Mouse (Mus musculus) neural tube, embryonic 15.5 days (tissue): Measurements from ENCODE around the gene Catsper4. TPM values are rescaled to one million over a fixed set of nuclear protein-coding genes. Genes with fewer than 3 reads are reported as not detected.

Experiments
- ATAC-seq: fragments of 200-750 bp; cut with Nextera tagmentation; 2 replicates; pipeline ENCODE4 v1.8.0; 2017; ENCODE audit warnings: mild to moderate bottlenecking, moderate TSS enrichment, moderate library complexity; ENCODE audit not compliant: low FRiP score
- H3K27ac ChIP-seq: fragments of 300-500 bp; sonication (generic); replicated peaks from 2 replicates; pipeline ENCODE4 v1.5.1; 2015; ENCODE audit warnings: mild to moderate bottlenecking, inconsistent platforms
- H3K27me3 ChIP-seq: fragments of 300-500 bp; sonication (generic); replicated peaks from 2 replicates; pipeline ENCODE4 v1.6.1; 2015; ENCODE audit warnings: inconsistent platforms
- H3K36me3 ChIP-seq: fragments of 300-500 bp; sonication (generic); 2 replicates; pipeline ENCODE4 v1.6.1; 2015; ENCODE audit warnings: inconsistent platforms
- H3K4me1 ChIP-seq: fragments of 300-500 bp; sonication (generic); 2 replicates; pipeline ENCODE4 v1.6.1; 2015; ENCODE audit warnings: inconsistent platforms
- H3K4me2 ChIP-seq: fragments of 300-500 bp; sonication (generic); 2 replicates; pipeline ENCODE4 v1.6.1; 2015; ENCODE audit warnings: inconsistent platforms, mild to moderate bottlenecking, moderate library complexity
- H3K4me3 ChIP-seq: fragments of 300-500 bp; sonication (generic); replicated peaks from 2 replicates; pipeline ENCODE4 v1.5.1; 2015; ENCODE audit warnings: mild to moderate bottlenecking, inconsistent platforms
- H3K9ac ChIP-seq: fragments of 300-500 bp; sonication (generic); replicated peaks from 2 replicates; pipeline ENCODE4 v1.6.1; 2015; ENCODE audit warnings: mild to moderate bottlenecking, inconsistent platforms
- H3K9me3 ChIP-seq: fragments of 300-500 bp; sonication (generic); replicated peaks from 2 replicates; pipeline ENCODE4 v1.6.1; 2016; ENCODE audit warnings: inconsistent platforms
- WGBS: fragments of 180-500 bp; shearing (Covaris S2); methylation state at CpG from one replicate; pipeline ENCODE4 v1.1.7; 2015; ENCODE audit warnings: mixed read lengths; 5-methylcytosine and 5-hydroxymethylcytosine counted together
- polyA plus RNA-seq: library from polyadenylated mRNA; unstranded; fragments of >200 nt; fragmentation: Nextera tagmentation; extraction: Ambion mirVana; gene quantifications from 2 replicates; pipeline ENCODE4 v1.2.1, GENCODE M21; 2015

Catsper4 gene
- polyA plus RNA-seq, 1 experiment from 2014 or later, result not detected

- H3K4me2 ChIP-seq, result no peak overlapping the region
- no peak overlapping the region for H3K9ac ChIP-seq
- H3K27me3 ChIP-seq, result no peaks in the 10 kb centered on the region
- no peaks in the 10 kb centered on the region for H3K9me3 ChIP-seq
- no peak for ATAC-seq
- H3K4me3 ChIP-seq, result no peak overlapping the region
- no peaks in the 10 kb centered on the region for H3K36me3 ChIP-seq
- H3K27ac ChIP-seq, result no peak overlapping the region
- WGBS, result 64% methylated on average over 11 of the region's 11 CpGs
- no peaks in the 10 kb centered on the region for H3K4me1 ChIP-seq
These were observed 4.2 kb downstream of the Catsper4 start for GRCm38 (mm10) chr4:134222793-134223600.

- H3K27me3 ChIP-seq, result no peaks in the 10 kb centered on the region
- H3K9ac ChIP-seq, result no peak overlapping the region
- no peak overlapping the region for H3K4me2 ChIP-seq
- WGBS, result 65% methylated on average over 6 of the region's 6 CpGs
- no peaks in the 10 kb centered on the region for H3K4me1 ChIP-seq
- no peak for ATAC-seq
- H3K4me3 ChIP-seq, result no peak overlapping the region
- no peaks in the 10 kb centered on the region for H3K36me3 ChIP-seq
- no peaks in the 10 kb centered on the region for H3K9me3 ChIP-seq
- no peak overlapping the region for H3K27ac ChIP-seq
These were observed 20.6 kb downstream of the Catsper4 start for GRCm38 (mm10) chr4:134206488-134207053.

- no peaks in the 10 kb centered on the region for H3K9me3 ChIP-seq
- no peak overlapping the region for H3K9ac ChIP-seq
- no peak overlapping the region for H3K27ac ChIP-seq
- ATAC-seq, result no peak
- no peak overlapping the region for H3K4me3 ChIP-seq
- H3K4me2 ChIP-seq, result no peak overlapping the region
- H3K4me1 ChIP-seq, result no peaks in the 10 kb centered on the region
- H3K36me3 ChIP-seq, result no peaks in the 10 kb centered on the region
- no peaks in the 10 kb centered on the region for H3K27me3 ChIP-seq
- 89% methylated on average over 17 of the region's 17 CpGs for WGBS
These were observed 23.8 kb downstream of the Catsper4 start for GRCm38 (mm10) chr4:134203340-134203896.

GRCm38 (mm10) chr4:134202904-134203303 lies 24.3 kb downstream of the Catsper4 start, which contains the start of gene Gm7534:
TSS of gene Gm7534 (minus strand) at chr4:134203004.
- no peak for ATAC-seq
- no peaks in the 10 kb centered on the region for H3K4me1 ChIP-seq
- no peak within 1 kb of the TSS for H3K4me2 ChIP-seq
- no peaks in the 10 kb centered on the region for H3K9me3 ChIP-seq
- no peak within 1 kb of the TSS for H3K9ac ChIP-seq
- 96% methylated on average over 4 of the region's 4 CpGs for WGBS
- no peak within 1 kb of the TSS for H3K4me3 ChIP-seq
- no peak within 1 kb of the TSS for H3K27ac ChIP-seq
- H3K27me3 ChIP-seq, result no peaks in the 10 kb centered on the region
- H3K36me3 ChIP-seq, result no peaks in the 10 kb centered on the region

DNA sequence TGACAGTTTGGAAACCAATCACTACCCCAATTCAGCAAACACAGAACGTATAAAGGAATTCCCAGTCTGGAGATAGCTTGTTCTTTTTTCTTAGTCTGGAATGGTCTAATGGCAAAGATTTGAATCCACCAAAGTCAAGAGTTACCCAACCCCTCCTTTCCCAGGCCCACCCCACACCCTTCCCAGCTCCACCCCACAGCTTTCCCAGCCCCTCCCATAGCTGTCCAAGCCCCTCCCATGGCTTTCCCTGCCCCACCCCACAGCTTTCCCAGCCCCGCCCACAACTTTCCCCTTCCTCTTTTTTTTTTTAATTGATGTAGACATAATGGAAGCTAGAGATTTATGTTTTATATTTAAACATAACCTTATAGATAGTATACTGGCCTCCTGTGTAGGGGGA lies 27.8 kb downstream of the Catsper4 start:
- Histone ChIP-seq H3K27ac (no peak overlapping the region), H3K4me3 (no peak overlapping the region), H3K9ac (no peak overlapping the region), H3K9me3 (no peaks in the 10 kb centered on the region), H3K4me2 (no peak overlapping the region), H3K36me3 (no peaks in the 10 kb centered on the region), H3K27me3 (no peaks in the 10 kb centered on the region), H3K4me1 (no peaks in the 10 kb centered on the region)
- 78% methylated on average over 2 of the region's 2 CpGs for WGBS
- no peak for ATAC-seq

- Histone ChIP-seq H3K27ac (peak overlapping the region; percentile 81), H3K4me2 (peak overlapping the region; percentile 83), H3K9ac (peak overlapping the region; percentile 80), H3K9me3 (no peaks in the 10 kb centered on the region), H3K4me3 (peak overlapping the region; percentile 80), H3K36me3 (no peaks in the 10 kb centered on the region), H3K4me1 (peaks cover 9% of the 10 kb centered on the region), H3K27me3 (no peaks in the 10 kb centered on the region)
- no peak for ATAC-seq
- under 1% methylated on average over 22 of the region's 22 CpGs for WGBS
These were observed 40.9 kb downstream of the Catsper4 start for GRCm38 (mm10) chr4:134186268-134186667.

DNA sequence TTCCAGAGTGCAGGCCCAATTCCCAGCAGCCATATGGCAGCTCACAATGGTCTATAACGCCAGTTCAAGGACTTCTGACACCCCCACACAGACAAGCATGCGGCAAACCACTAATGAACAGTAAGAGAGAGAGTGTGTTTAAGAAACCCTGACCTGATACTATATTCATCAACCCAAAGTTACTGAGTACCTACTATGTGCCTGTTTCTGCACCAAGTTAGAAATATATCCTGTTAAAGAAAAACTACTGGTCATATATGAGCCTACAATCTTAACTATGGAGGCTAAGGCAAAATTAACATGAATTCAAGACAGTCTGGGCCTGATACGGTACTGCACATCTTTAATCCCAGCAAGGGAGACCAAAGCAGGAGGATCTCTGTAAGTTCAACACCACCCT lies 41.6 kb downstream of the Catsper4 start:
- Histone ChIP-seq H3K9me3 (no peaks in the 10 kb centered on the region), H3K4me1 (peaks cover 9% of the 10 kb centered on the region), H3K36me3 (no peaks in the 10 kb centered on the region), H3K27ac (no peak overlapping the region), H3K4me3 (peak overlapping the region; percentile 80), H3K4me2 (peak overlapping the region; percentile 83), H3K27me3 (no peaks in the 10 kb centered on the region), H3K9ac (peak overlapping the region; percentile 80; the same call in 1 of the 2 replicates)
- no peak for ATAC-seq
- WGBS, result 81% methylated on average over 3 of the region's 3 CpGs

DNA sequence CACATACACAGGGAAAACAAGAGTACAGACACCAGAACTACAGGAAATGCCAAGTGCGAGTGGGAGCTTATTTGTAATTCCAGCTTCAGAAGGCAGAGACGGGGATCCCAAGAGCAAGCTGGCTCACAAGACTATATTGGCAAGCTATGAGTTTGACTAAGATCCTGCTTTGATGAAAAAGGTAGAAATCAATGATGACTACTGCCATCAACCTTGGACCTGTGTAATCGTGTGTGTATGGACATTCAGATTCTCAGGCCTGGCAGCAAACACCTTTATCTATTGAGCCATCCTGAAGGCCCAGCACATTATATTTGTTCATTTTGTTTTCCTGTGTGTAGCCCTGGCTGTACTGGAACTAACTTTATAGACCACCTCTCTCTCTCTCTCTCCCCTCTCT lies 43.5 kb downstream of the Catsper4 start:
- 82% methylated on average over 3 of the region's 3 CpGs for WGBS
- Histone ChIP-seq H3K27me3 (no peaks in the 10 kb centered on the region), H3K4me1 (peaks cover 9% of the 10 kb centered on the region), H3K4me3 (no peak overlapping the region), H3K27ac (no peak overlapping the region), H3K36me3 (no peaks in the 10 kb centered on the region), H3K4me2 (no peak overlapping the region), H3K9me3 (no peaks in the 10 kb centered on the region), H3K9ac (no peak overlapping the region)
- ATAC-seq, result no peak

DNA sequence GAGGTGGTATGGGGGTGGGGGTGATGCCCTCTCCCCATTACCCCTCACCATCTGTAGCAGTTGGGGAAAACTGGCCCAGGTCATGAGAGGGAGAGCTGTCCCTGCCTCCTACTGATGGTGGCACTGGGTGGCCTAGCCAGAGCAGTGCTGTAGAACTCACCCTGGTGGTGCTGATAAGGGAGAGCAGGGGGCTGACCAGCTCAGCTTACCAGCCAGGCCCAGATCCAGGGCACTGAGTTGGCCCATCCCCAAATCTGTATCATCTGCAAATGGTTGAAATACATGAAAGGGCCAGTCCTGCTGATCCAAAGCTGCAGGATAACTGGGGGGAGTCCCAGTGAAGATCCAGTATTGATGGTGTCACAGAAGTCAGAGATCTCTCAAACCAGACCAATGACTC lies 45.4 kb downstream of the Catsper4 start:
- no peak overlapping the region for H3K9ac ChIP-seq
- no peak for ATAC-seq
- H3K4me2 ChIP-seq, result no peak overlapping the region
- no peak overlapping the region for H3K4me3 ChIP-seq
- no peak overlapping the region for H3K27ac ChIP-seq
- no peaks in the 10 kb centered on the region for H3K36me3 ChIP-seq
- peaks cover 9% of the 10 kb centered on the region for H3K4me1 ChIP-seq
- H3K27me3 ChIP-seq, result no peaks in the 10 kb centered on the region
- H3K9me3 ChIP-seq, result no peaks in the 10 kb centered on the region

GRCm38 (mm10) chr4:134181112-134181511 lies 46.1 kb downstream of the Catsper4 start:
- Histone ChIP-seq H3K27ac (no peak overlapping the region), H3K9me3 (no peaks in the 10 kb centered on the region), H3K27me3 (no peaks in the 10 kb centered on the region), H3K36me3 (no peaks in the 10 kb centered on the region), H3K4me3 (no peak overlapping the region), H3K4me2 (no peak overlapping the region), H3K9ac (no peak overlapping the region), H3K4me1 (peaks cover 8% of the 10 kb centered on the region)
- no peak for ATAC-seq
- 83% methylated on average over 1 of the region's 1 CpGs for WGBS

GRCm38 (mm10) chr4:134172391-134172790 lies 54.8 kb downstream of the Catsper4 start:
- no peak overlapping the region for H3K4me3 ChIP-seq
- no peaks in the 10 kb centered on the region for H3K4me1 ChIP-seq
- WGBS, result 84% methylated on average over 3 of the region's 3 CpGs
- no peaks in the 10 kb centered on the region for H3K27me3 ChIP-seq
- ATAC-seq, result no peak
- H3K9me3 ChIP-seq, result no peaks in the 10 kb centered on the region
- H3K27ac ChIP-seq, result no peak overlapping the region
- no peaks in the 10 kb centered on the region for H3K36me3 ChIP-seq
- H3K4me2 ChIP-seq, result no peak overlapping the region
- no peak overlapping the region for H3K9ac ChIP-seq

DNA sequence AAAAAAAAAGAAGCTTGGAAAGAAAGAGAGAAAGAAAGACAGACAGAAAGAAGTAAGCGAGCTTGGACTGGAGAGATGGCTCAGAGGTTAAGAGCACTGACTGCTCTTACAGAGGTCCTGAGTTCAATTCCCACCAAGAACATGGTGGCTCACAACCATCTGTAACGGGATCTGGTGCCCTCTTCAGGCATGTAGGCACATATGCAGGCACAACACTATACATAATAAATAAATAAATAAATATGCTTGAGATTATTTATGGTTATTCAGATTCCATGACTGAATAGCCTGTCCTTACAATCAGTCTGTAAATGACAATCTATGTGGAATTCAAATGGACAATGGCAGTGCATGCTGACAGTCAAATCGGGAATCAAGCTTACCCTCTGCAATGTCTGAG lies 60.3 kb downstream of the Catsper4 start:
- H3K27me3 ChIP-seq, result no peaks in the 10 kb centered on the region
- 95% methylated on average over 3 of the region's 3 CpGs for WGBS
- ATAC-seq, result no peak
- H3K9me3 ChIP-seq, result no peaks in the 10 kb centered on the region
- H3K4me1 ChIP-seq, result no peaks in the 10 kb centered on the region
- H3K36me3 ChIP-seq, result no peaks in the 10 kb centered on the region
- H3K9ac ChIP-seq, result no peak overlapping the region
- no peak overlapping the region for H3K27ac ChIP-seq
- no peak overlapping the region for H3K4me2 ChIP-seq
- H3K4me3 ChIP-seq, result no peak overlapping the region
